Mouse (Mus musculus) testis, adult 2 months (tissue): ENCODE results near the gene Fam83g. TPM values are rescaled to one million over a fixed set of nuclear protein-coding genes. Genes with fewer than 3 reads are reported as not detected.

Experiments used
- H3K27ac ChIP-seq: fragments of 200-500 bp; 2 replicates; pipeline ENCODE4 v1.5.1; 2012; ENCODE audit warnings: low read depth, low read length; ENCODE audit not compliant: control insufficient read depth, insufficient read depth
- H3K27me3 ChIP-seq: fragments of 200-500 bp; 2 replicates; pipeline ENCODE4 v1.6.1; 2012; ENCODE audit warnings: mild to moderate bottlenecking, low read length, moderate library complexity; ENCODE audit not compliant: control insufficient read depth, insufficient read depth
- H3K36me3 ChIP-seq: fragments of 200-500 bp; 2 replicates; pipeline ENCODE4 v1.6.1; 2012; ENCODE audit warnings: mild to moderate bottlenecking, low read length; ENCODE audit not compliant: control insufficient read depth, insufficient read depth
- H3K4me1 ChIP-seq: fragments of 200-500 bp; 2 replicates; pipeline ENCODE4 v1.6.1; 2012; ENCODE audit warnings: low read length; ENCODE audit not compliant: control insufficient read depth, insufficient read depth
- H3K4me3 ChIP-seq: fragments of 200-500 bp; 2 replicates; pipeline ENCODE4 v1.5.1; 2012; ENCODE audit warnings: low read depth, mild to moderate bottlenecking, low read length, moderate library complexity, mixed read lengths; ENCODE audit not compliant: control insufficient read depth
- CTCF ChIP-seq: fragments of 200-500 bp; IDR thresholded peaks from 2 replicates; pipeline ENCODE4 v1.5.1; 2012; ENCODE audit warnings: low read depth, mild to moderate bottlenecking, inconsistent platforms, low read length, moderate library complexity; ENCODE audit not compliant: control insufficient read depth, insufficient read depth, insufficient replicate concordance
- POLR2A ChIP-seq: fragments of 200-500 bp; IDR thresholded peaks from 2 replicates; pipeline ENCODE4 v1.6.1; 2012; ENCODE audit warnings: low read depth, mild to moderate bottlenecking, inconsistent platforms, low read length, moderate library complexity; ENCODE audit not compliant: control insufficient read depth
- polyA plus RNA-seq: library from polyadenylated mRNA; depleted of rRNA; stranded (reverse); fragments of >200 nt; gene quantifications from 2 replicates; pipeline ENCODE4 v1.2.3, GENCODE M21; 2012

Fam83g gene
- polyA plus RNA-seq, 1 experiment: 1.3 TPM

- Histone ChIP-seq H3K27ac (no peak overlapping the region), H3K27me3 (no peaks in the 10 kb centered on the region), H3K4me1 (peaks cover 12% of the 10 kb centered on the region), H3K36me3 (no peaks in the 10 kb centered on the region), H3K4me3 (no peak overlapping the region)
- TF ChIP-seq CTCF: no peak
- no peak for TF ChIP-seq POLR2A
Observed at GRCm38 (mm10) chr11:61677709-61678108, 6.2 kb upstream of the Fam83g start.

- H3K27me3 ChIP-seq: no peaks in the 10 kb centered on the region
- no peak overlapping the region for H3K27ac ChIP-seq
- no peaks in the 10 kb centered on the region for H3K36me3 ChIP-seq
- H3K4me1 ChIP-seq: peaks cover 17% of the 10 kb centered on the region
- no peak overlapping the region for H3K4me3 ChIP-seq
- TF ChIP-seq POLR2A (no peak), CTCF (no peak)
Observed at GRCm38 (mm10) chr11:61679091-61679866, 4.6 kb upstream of the Fam83g start.

- no peak for TF ChIP-seq POLR2A
- no peak for TF ChIP-seq CTCF
- Histone ChIP-seq H3K27ac (no peak overlapping the region), H3K4me3 (no peak overlapping the region; the same call in 1 of the 2 replicates), H3K4me1 (peaks cover 12% of the 10 kb centered on the region), H3K36me3 (no peaks in the 10 kb centered on the region), H3K27me3 (no peaks in the 10 kb centered on the region)
Observed at GRCm38 (mm10) chr11:61685119-61685725, 1.3 kb downstream of the Fam83g start.

GRCm38 (mm10) chr11:61686141-61686540 lies 2.2 kb downstream of the Fam83g start:
- no peak overlapping the region for H3K4me3 ChIP-seq
- H3K27ac ChIP-seq: no peak overlapping the region
- TF ChIP-seq POLR2A (no peak), CTCF (no peak)
- H3K27me3 ChIP-seq: no peaks in the 10 kb centered on the region
- no peaks in the 10 kb centered on the region for H3K36me3 ChIP-seq
- H3K4me1 ChIP-seq: peaks cover 12% of the 10 kb centered on the region

- Histone ChIP-seq H3K4me3 (no peak overlapping the region), H3K4me1 (peaks cover 12% of the 10 kb centered on the region), H3K36me3 (no peaks in the 10 kb centered on the region), H3K27me3 (no peaks in the 10 kb centered on the region), H3K27ac (no peak overlapping the region)
- TF ChIP-seq POLR2A (no peak), CTCF (no peak)
Observed at GRCm38 (mm10) chr11:61686906-61687453, 3.1 kb downstream of the Fam83g start.

GRCm38 (mm10) chr11:61687595-61687994 lies 3.7 kb downstream of the Fam83g start:
- TF ChIP-seq CTCF: no peak
- TF ChIP-seq POLR2A: no peak
- Histone ChIP-seq H3K36me3 (no peaks in the 10 kb centered on the region), H3K27ac (no peak overlapping the region), H3K27me3 (no peaks in the 10 kb centered on the region), H3K4me3 (no peak overlapping the region), H3K4me1 (peaks cover 12% of the 10 kb centered on the region)

GRCm38 (mm10) chr11:61692996-61693395 lies 9.1 kb downstream of the Fam83g start:
- Histone ChIP-seq H3K4me1 (no peaks in the 10 kb centered on the region), H3K36me3 (no peaks in the 10 kb centered on the region), H3K27ac (no peak overlapping the region), H3K4me3 (no peak overlapping the region), H3K27me3 (no peaks in the 10 kb centered on the region)
- TF ChIP-seq CTCF (no peak), POLR2A (no peak)

GRCm38 (mm10) chr11:61698852-61699251 lies 15.0 kb downstream of the Fam83g start:
- Histone ChIP-seq H3K4me3 (no peak overlapping the region), H3K4me1 (no peaks in the 10 kb centered on the region), H3K27me3 (no peaks in the 10 kb centered on the region), H3K36me3 (no peaks in the 10 kb centered on the region), H3K27ac (no peak overlapping the region)
- no peak for TF ChIP-seq CTCF
- TF ChIP-seq POLR2A: no peak
